Mouse (Mus musculus): ENCODE data around the gene Arid3a.

The Arid3a gene

GRCm38 (mm10) chr10:79927324-79928029, 634 bp downstream of the Arid3a start:
- peak; percentile 34 for DNase-seq (ENCODE audit: low spot score)

GRCm38 (mm10) chr10:79928030-79928694, 1.3 kb downstream of the Arid3a start:
- DNase-seq (ENCODE audit: low spot score), result peak; percentile 48

DNA sequence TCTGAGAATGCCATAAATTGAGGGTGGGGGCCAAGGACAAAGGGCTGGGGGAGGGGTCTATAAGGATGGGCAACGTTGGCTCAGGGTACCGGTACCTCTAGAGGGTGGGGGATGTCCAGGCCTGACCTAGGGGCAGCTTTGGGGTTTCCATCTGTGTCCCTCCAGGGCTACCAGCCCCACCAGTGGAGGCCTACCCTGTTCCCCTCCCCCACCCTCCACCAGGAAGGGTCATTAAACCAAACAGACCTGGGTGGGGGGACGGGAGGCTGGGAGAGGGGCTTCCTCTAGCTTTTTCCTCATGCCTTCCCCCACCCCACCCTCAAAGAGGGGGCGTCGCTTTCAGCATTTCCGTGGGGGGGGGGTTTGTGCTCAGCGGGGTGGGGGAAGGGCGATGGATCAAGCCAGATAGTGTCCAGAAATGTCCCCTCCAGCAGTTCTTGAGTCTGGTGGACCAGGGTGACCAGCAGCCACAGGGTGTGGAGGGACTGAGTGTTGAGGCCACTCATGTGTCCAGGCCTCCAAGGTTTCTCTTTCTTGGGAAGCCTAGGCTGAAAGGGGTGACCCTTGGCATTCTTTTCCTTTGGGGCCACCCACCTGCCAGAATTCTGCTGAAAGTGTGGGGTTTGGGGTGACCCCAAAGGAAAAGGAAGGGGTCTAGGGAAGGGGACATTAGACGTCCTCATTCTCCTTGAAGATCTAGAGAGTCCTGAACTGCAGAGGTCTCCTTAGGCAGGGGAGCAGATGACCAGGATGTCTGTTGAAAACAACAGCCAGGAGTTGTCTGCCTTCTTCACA, 2.3 kb downstream of the Arid3a start:
- DNase-seq (ENCODE audit: low spot score), result no peak

GRCm38 (mm10) chr10:79929967-79930825, 3.4 kb downstream of the Arid3a start:
- no peak for DNase-seq (ENCODE audit: low spot score)

DNA sequence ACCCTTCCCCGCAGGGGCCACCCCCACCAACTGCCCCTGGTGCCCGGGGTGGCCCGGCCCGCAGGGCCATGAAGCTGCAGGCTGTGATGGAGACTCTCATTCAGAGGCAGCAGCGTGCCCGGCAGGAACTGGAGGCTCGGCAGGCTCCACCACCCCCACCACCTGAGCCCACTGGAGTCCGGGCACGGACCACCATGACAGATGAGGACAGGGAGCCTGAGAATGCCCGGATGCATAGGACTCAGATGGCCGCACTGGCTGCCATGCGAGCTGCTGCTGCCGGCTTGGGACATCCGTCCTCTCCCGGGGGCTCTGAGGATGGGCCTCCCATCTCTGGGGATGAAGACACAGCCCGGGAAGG, 4.0 kb downstream of the Arid3a start:
- no peak for DNase-seq (ENCODE audit: low spot score)

GRCm38 (mm10) chr10:79931797-79932196, 5.0 kb downstream of the Arid3a start:
- no peak for DNase-seq (ENCODE audit: low spot score)

- peak; percentile 72 for DNase-seq (ENCODE audit: low spot score)
Measured at GRCm38 (mm10) chr10:79932736-79933135, 5.9 kb downstream of the Arid3a start.

- DNase-seq (ENCODE audit: low spot score), result no peak
Measured at GRCm38 (mm10) chr10:79933145-79933679, 6.4 kb downstream of the Arid3a start.

GRCm38 (mm10) chr10:79933861-79934260, 7.0 kb downstream of the Arid3a start:
- DNase-seq (ENCODE audit: low spot score), result no peak

DNA sequence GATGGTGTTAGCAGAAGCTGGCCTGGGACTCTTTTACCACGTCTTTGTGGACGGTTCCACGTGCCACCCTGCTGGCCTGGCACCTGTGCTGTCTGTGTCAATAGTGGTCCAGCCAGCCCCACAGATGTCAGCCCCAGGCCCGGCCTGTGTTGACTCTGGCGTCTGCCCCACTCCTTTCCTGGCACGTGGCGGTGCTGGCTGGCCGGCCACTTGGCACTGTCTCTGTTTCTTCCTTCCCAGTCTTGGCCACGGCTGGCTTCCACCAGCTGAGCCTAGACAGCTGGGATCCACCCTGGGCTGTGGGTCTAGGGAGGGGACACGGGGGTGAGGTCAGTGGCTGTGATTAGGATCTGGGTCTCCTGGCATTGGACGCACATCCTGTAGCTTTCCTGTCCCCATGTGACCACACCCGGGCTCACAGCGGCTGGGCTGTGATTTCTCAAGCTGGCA, 7.5 kb downstream of the Arid3a start:
- peak; percentile 93 for DNase-seq (ENCODE audit: low spot score)

- no peak for DNase-seq (ENCODE audit: low spot score)
Measured at GRCm38 (mm10) chr10:79934794-79935569, 8.1 kb downstream of the Arid3a start.

GRCm38 (mm10) chr10:79936284-79936910, 9.6 kb downstream of the Arid3a start:
- DNase-seq (ENCODE audit: low spot score), result no peak

DNA sequence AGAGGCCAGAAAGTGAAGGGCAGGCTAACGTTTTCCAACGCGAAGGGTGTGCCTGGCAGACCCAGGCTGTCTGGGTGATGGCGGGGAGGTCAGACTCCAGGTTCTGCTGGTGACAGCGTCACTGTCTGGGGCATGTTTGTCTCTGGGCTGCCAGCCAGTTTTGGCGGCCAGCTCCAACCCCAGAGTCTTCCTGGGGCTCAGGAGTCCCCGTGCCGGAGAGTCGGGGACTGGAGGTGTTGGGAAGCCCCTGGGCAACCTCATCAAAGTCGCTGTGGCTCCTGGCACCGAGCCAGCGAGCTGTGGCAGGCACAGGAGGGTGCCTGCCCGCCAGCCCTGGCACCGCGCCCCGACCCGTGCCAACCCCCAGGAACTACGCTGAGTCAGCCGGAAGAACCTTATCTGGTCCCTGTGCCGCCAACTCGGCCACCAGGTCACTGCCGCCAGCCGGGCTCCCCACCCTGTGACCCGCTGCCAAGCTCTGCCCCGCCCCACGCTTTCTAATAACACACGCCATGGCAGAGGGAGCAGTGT, 10.1 kb downstream of the Arid3a start:
- peak; percentile 91 for DNase-seq (ENCODE audit: low spot score)

DNA sequence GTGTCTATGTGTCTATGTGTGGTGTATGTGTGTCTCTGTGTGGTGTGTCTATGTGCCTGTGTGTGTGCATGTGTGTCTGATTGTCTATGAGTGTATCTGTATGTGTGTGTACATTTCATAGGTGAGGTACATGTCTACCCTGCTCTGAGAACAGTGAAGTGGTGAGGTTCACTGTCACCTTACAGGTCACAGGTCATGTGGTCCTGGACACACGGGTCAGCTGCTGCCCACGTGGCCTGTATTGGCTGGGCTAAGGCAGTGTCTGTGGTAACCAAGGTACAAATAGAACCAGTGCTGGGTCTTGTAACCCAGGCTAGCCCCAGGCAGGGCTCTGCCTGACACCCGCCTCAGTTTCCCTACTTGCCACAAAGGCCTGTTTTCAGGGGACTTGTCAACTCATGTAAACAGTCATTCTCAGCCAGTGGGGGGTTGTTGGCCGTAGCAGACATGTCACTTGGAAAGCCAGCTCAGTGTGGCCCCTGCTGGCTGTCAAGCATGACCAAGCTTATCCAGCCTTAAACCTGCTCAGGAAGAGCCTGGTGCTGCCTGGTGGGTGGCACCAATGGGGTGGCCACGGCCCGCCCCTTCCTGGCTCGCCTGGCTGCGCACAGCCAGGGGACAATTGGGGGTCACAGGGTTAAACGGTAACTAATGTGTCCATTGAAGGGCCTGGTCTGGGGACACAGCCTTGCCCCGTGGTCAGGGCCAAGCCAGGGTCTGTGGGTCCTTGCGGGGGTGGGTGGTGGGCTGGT, 11.1 kb downstream of the Arid3a start:
- DNase-seq (ENCODE audit: low spot score), result no peak

GRCm38 (mm10) chr10:79940749-79941148, 13.9 kb downstream of the Arid3a start:
- DNase-seq (ENCODE audit: low spot score), result peak; percentile 70

DNA sequence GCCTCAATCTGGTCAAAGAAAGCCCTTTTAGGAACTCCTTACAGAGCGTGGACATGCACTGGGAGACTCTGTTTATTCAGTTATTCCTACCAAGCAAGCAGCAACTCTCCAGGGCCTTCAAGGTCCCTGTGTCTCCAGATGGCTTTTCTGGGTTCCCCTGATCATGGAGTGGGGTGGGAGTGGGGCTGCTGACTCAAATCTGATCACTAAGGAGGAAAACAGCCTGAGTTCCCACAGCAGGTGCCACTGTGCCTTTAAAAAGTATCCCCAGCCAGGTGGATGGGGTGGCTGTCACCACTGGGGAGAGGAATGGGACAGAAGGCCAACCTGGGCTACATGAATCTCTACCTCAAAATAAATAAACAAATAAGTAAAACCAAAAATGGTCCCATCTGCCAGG, 16.1 kb downstream of the Arid3a start:
- DNase-seq (ENCODE audit: low spot score), result no peak

GRCm38 (mm10) chr10:79943471-79943901, 16.6 kb downstream of the Arid3a start:
- DNase-seq (ENCODE audit: low spot score), result no peak

DNA sequence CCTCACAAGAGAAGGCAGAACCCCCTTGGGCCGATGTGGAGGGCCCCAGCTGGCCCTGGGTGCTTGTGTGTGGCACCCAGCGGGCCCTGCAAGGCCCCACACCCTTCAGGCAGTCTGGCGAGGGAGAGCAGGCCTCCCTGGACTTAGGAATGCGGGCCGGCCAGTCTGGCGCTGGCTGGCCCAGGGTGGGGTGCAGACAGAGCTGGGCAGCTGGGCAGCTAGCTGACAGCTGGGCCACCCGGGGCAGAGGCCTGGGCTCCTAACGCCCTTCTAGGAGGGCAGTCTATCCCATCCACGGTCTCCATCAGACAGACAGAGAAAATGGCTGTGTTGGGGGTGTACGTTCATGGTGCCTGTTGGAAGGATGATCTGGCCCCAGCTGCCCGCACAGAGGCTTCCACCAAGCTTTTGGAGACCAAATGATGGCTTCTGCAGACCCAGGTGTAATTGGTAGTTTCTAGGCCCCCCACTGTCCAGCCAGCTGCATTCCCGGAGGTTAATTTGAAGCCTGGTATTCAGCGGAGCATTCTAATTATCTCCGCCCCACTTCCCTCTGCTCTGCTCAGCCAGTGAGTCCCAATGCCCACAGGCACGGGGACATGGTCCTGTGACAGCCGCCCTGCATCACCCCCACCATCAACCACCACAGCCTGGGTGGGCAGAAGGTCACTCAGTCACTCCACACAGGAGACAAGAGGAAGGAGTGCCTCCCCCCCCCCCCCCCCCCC, 18.8 kb downstream of the Arid3a start:
- peak; percentile 47 for DNase-seq (ENCODE audit: low spot score)
